Mouse (Mus musculus) heart, postnatal 0 days (tissue): Measurements from ENCODE around the gene Bcas3. TPM values are rescaled to one million over a fixed set of nuclear protein-coding genes. Genes with fewer than 3 reads are reported as not detected.

Source experiments
- ATAC-seq: fragments of 200-750 bp; cut with Nextera tagmentation; 2 replicates; pipeline ENCODE4 v1.8.0; 2017; ENCODE audit warnings: low read depth, moderate number of reproducible peaks, moderate library complexity; ENCODE audit not compliant: insufficient read depth
- DNase-seq: peaks from one replicate; pipeline ENCODE4 v3.0.0-alpha.2; 2016; ENCODE audit warnings: low spot score
- H3K27ac ChIP-seq: fragments of 300-500 bp; sonication (generic); 2 replicates; pipeline ENCODE4 v1.5.1; 2014; ENCODE audit warnings: low read depth, mild to moderate bottlenecking
- H3K27me3 ChIP-seq: fragments of 300-500 bp; sonication (generic); 2 replicates; pipeline ENCODE4 v1.6.1; 2014; ENCODE audit warnings: low read length, mixed read lengths; ENCODE audit not compliant: control insufficient read depth, insufficient read depth
- H3K36me3 ChIP-seq: fragments of 300-500 bp; sonication (generic); replicated peaks from 2 replicates; pipeline ENCODE4 v1.6.1; 2014; ENCODE audit warnings: low read length, mixed read lengths; ENCODE audit not compliant: control insufficient read depth, insufficient read depth
- H3K4me1 ChIP-seq: fragments of 300-500 bp; sonication (generic); 2 replicates; pipeline ENCODE4 v1.6.1; 2014; ENCODE audit warnings: antibody characterized with exemption; ENCODE audit not compliant: control insufficient read depth, insufficient read depth
- H3K4me2 ChIP-seq: fragments of 300-500 bp; sonication (generic); 2 replicates; pipeline ENCODE4 v1.6.1; 2014; ENCODE audit warnings: low read depth, mild to moderate bottlenecking, low read length, moderate library complexity
- H3K4me3 ChIP-seq: fragments of 300-500 bp; sonication (generic); 2 replicates; pipeline ENCODE4 v1.5.1; 2014; ENCODE audit warnings: low read depth, low read length
- H3K9ac ChIP-seq: fragments of 300-500 bp; sonication (generic); replicated peaks from 2 replicates; pipeline ENCODE4 v1.6.1; 2014; ENCODE audit warnings: low read depth, low read length, mixed read lengths
- H3K9me3 ChIP-seq: fragments of 300-500 bp; sonication (generic); replicated peaks from 2 replicates; pipeline ENCODE4 v1.6.1; 2016; ENCODE audit warnings: low read length; ENCODE audit not compliant: control insufficient read depth
- CTCF ChIP-seq: IDR thresholded peaks from 2 replicates; pipeline ENCODE4 v1.5.1; 2016; ENCODE audit warnings: antibody characterized with exemption, control low read depth, low read depth
- EP300 ChIP-seq: IDR thresholded peaks from 2 replicates; pipeline ENCODE4 v1.6.1; 2016; ENCODE audit warnings: antibody characterized with exemption, low read depth
- WGBS: fragments of 180-500 bp; shearing (Covaris S2); extraction: QIAGEN DNeasy Blood & Tissue Kit; methylation state at CpG from one replicate; pipeline ENCODE4 v1.1.7; 2014; 5-methylcytosine and 5-hydroxymethylcytosine counted together
- polyA plus RNA-seq: library from polyadenylated mRNA; unstranded; fragments of >200 nt; fragmentation: Nextera tagmentation; extraction: Ambion mirVana; gene quantifications from 2 replicates; pipeline ENCODE4 v1.2.1, GENCODE M21; 2015
- total RNA-seq: library from RNA; depleted of rRNA; stranded (reverse); fragments of >200 nt; gene quantifications from 2 replicates; pipeline ENCODE4 v1.2.3, GENCODE M21; 2014; ENCODE audit warnings: low replicate concordance

Gene Bcas3
- total and polyA plus RNA-seq, 2 experiments from 2014 or later, result 18.5 to 37.4 TPM

GRCm38 (mm10) chr11:85846509-85846908, 493.5 kb downstream of the Bcas3 start:
- TF ChIP-seq CTCF (no peak), EP300 (no peak)
- no peak overlapping the region for H3K9ac ChIP-seq
- DNase-seq (peak; percentile 4), ATAC-seq (no peak)
- peaks cover 38% of the 10 kb centered on the region for H3K27me3 ChIP-seq
- no peak overlapping the region for H3K4me3 ChIP-seq
- no peaks in the 10 kb centered on the region for H3K36me3 ChIP-seq
- no peak overlapping the region for H3K4me2 ChIP-seq
- H3K27ac ChIP-seq, result peak overlapping the region; percentile 19; the same call in 1 of the 2 replicates
- 45% methylated on average over 4 of the region's 4 CpGs for WGBS
- no peaks in the 10 kb centered on the region for H3K9me3 ChIP-seq
- H3K4me1 ChIP-seq, result 0 out of 2 replicates have a peak, but pooled peaks cover 7% of the 10 kb centered on the region

GRCm38 (mm10) chr11:85849037-85849436, 496.1 kb downstream of the Bcas3 start:
- 3% methylated on average over 21 of the region's 21 CpGs for WGBS
- ATAC-seq (peak; percentile 59), DNase-seq (peak; percentile 84)
- H3K4me2 ChIP-seq, result peak overlapping the region; percentile 56
- no peaks in the 10 kb centered on the region for H3K9me3 ChIP-seq
- no peak overlapping the region for H3K9ac ChIP-seq
- H3K27me3 ChIP-seq, result peaks cover 24% of the 10 kb centered on the region
- no peaks in the 10 kb centered on the region for H3K4me1 ChIP-seq
- no peak overlapping the region for H3K27ac ChIP-seq
- TF ChIP-seq EP300 (no peak), CTCF (peak; percentile 94)
- peak overlapping the region; percentile 33 for H3K4me3 ChIP-seq
- H3K36me3 ChIP-seq, result no peaks in the 10 kb centered on the region

- TF ChIP-seq EP300 (no peak), CTCF (no peak)
- 90% methylated on average over 6 of the region's 6 CpGs for WGBS
- DNase-seq (no peak), ATAC-seq (no peak)
- Histone ChIP-seq H3K9ac (no peak within 1 kb of the TSS), H3K4me1 (no peaks in the 10 kb centered on the region), H3K9me3 (no peaks in the 10 kb centered on the region), H3K4me3 (no peak within 1 kb of the TSS), H3K4me2 (peak within 1 kb of the TSS; percentile 56; the same call in 1 of the 2 replicates), H3K27ac (no peak within 1 kb of the TSS), H3K27me3 (peaks cover 19% of the 10 kb centered on the region), H3K36me3 (no peaks in the 10 kb centered on the region)
Observed at GRCm38 (mm10) chr11:85850233-85850632, 497.3 kb downstream of the Bcas3 start, which contains the start of gene Gm11444. Gene Gm11444, minus strand, starts transcription at chr11:85850333.

- ATAC-seq (no peak), DNase-seq (no peak)
Observed at GRCm38 (mm10) chr11:85850758-85851157, 497.8 kb downstream of the Bcas3 start.

GRCm38 (mm10) chr11:85857997-85858698, 505.2 kb downstream of the Bcas3 start:
- TF ChIP-seq CTCF (no peak), EP300 (no peak)
- no peak overlapping the region for H3K4me2 ChIP-seq
- no peaks in the 10 kb centered on the region for H3K4me1 ChIP-seq
- no peaks in the 10 kb centered on the region for H3K36me3 ChIP-seq
- no peaks in the 10 kb centered on the region for H3K9me3 ChIP-seq
- ATAC-seq, result no peak
- no peak for DNase-seq
- no peak overlapping the region for H3K9ac ChIP-seq
- H3K4me3 ChIP-seq, result no peak overlapping the region
- no peaks in the 10 kb centered on the region for H3K27me3 ChIP-seq
- 36% methylated on average over 6 of the region's 6 CpGs for WGBS
- no peak overlapping the region for H3K27ac ChIP-seq

More at GRCm38 (mm10) chr11:85850758-85851157, 497.8 kb downstream of the Bcas3 start:
- no peak overlapping the region for H3K4me2 ChIP-seq
- 32% methylated on average over 6 of the region's 6 CpGs for WGBS
- TF ChIP-seq EP300, result no peak
- peak; percentile 27 for TF ChIP-seq CTCF
- no peak overlapping the region for H3K9ac ChIP-seq
- H3K27ac ChIP-seq, result no peak overlapping the region
- H3K9me3 ChIP-seq, result no peaks in the 10 kb centered on the region
- H3K4me1 ChIP-seq, result no peaks in the 10 kb centered on the region
- H3K4me3 ChIP-seq, result no peak overlapping the region
- H3K27me3 ChIP-seq, result peaks cover 14% of the 10 kb centered on the region
- no peaks in the 10 kb centered on the region for H3K36me3 ChIP-seq
